Mouse (Mus musculus) midbrain, embryonic 11.5 days (tissue): ENCODE results near the gene Cpa4. TPM values are rescaled to one million over a fixed set of nuclear protein-coding genes. Genes with fewer than 3 reads are reported as not detected.

Source experiments
- ATAC-seq: fragments of 200-750 bp; cut with Nextera tagmentation; 2 replicates; pipeline ENCODE4 v1.8.0; 2017; ENCODE audit warnings: moderate TSS enrichment, moderate library complexity; ENCODE audit not compliant: low FRiP score
- DNase-seq: peaks from one replicate; pipeline ENCODE4 v3.0.0; 2015; ENCODE audit warnings: low spot score; ENCODE audit errors: missing footprints
- H3K27ac ChIP-seq: fragments of 300-500 bp; sonication (generic); 2 replicates; pipeline ENCODE4 v1.5.1; 2014; ENCODE audit warnings: low read depth, low read length
- H3K27me3 ChIP-seq: fragments of 300-500 bp; sonication (generic); 2 replicates; pipeline ENCODE4 v1.6.1; 2014; ENCODE audit warnings: mild to moderate bottlenecking, low read length, moderate library complexity, mixed read lengths; ENCODE audit not compliant: control insufficient read depth, insufficient read depth
- H3K36me3 ChIP-seq: fragments of 300-500 bp; sonication (generic); 2 replicates; pipeline ENCODE4 v1.6.1; 2014; ENCODE audit warnings: mild to moderate bottlenecking, low read length, moderate library complexity, mixed read lengths; ENCODE audit not compliant: control insufficient read depth, insufficient read depth
- H3K4me1 ChIP-seq: fragments of 300-500 bp; sonication (generic); 2 replicates; pipeline ENCODE4 v1.6.1; 2014; ENCODE audit warnings: low read length; ENCODE audit not compliant: control insufficient read depth, insufficient read depth
- H3K4me2 ChIP-seq: fragments of 300-500 bp; sonication (generic); 2 replicates; pipeline ENCODE4 v1.6.1; 2014; ENCODE audit warnings: mild to moderate bottlenecking, moderate library complexity
- H3K4me3 ChIP-seq: fragments of 300-500 bp; sonication (generic); 2 replicates; pipeline ENCODE4 v1.5.1; 2014; ENCODE audit warnings: low read depth, low read length
- H3K9ac ChIP-seq: fragments of 300-500 bp; sonication (generic); 2 replicates; pipeline ENCODE4 v1.6.1; 2014; ENCODE audit warnings: low read length
- H3K9me3 ChIP-seq: fragments of 300-500 bp; sonication (generic); 2 replicates; pipeline ENCODE4 v1.6.1; 2016; ENCODE audit warnings: low read length; ENCODE audit not compliant: control insufficient read depth
- WGBS: fragments of 180-500 bp; shearing (Covaris S2); extraction: QIAGEN DNeasy Blood & Tissue Kit; methylation state at CpG from one replicate; pipeline ENCODE4 v1.1.7; 2014; 5-methylcytosine and 5-hydroxymethylcytosine counted together
- polyA plus RNA-seq: library from polyadenylated mRNA; unstranded; fragments of >200 nt; fragmentation: Nextera tagmentation; extraction: Ambion mirVana; gene quantifications from 2 replicates; pipeline ENCODE4 v1.2.1, GENCODE M21; 2014

The Cpa4 gene
- polyA plus RNA-seq, 1 experiment from 2014 or later: 2.2 TPM

- ATAC-seq (no peak), DNase-seq (peak; percentile 82)
- Histone ChIP-seq H3K36me3 (no peaks in the 10 kb centered on the region), H3K27ac (no peak within 1 kb of the TSS), H3K4me2 (no peak within 1 kb of the TSS), H3K9ac (no peak within 1 kb of the TSS), H3K4me1 (peaks cover 11% of the 10 kb centered on the region), H3K9me3 (no peaks in the 10 kb centered on the region), H3K27me3 (no peaks in the 10 kb centered on the region), H3K4me3 (no peak within 1 kb of the TSS)
- WGBS: 79% methylated on average over 11 of the region's 11 CpGs
Measured at GRCm38 (mm10) chr6:30541009-30541799, 27.0 kb upstream of the Cpa4 start, which contains the start of gene Cpa2. Gene Cpa2, plus strand, starts transcription at chr6:30541582.

- no peaks in the 10 kb centered on the region for H3K36me3 ChIP-seq
- DNase-seq (no peak), ATAC-seq (no peak)
- no peak overlapping the region for H3K27ac ChIP-seq
- H3K9ac ChIP-seq: no peak overlapping the region
- H3K27me3 ChIP-seq: no peaks in the 10 kb centered on the region
- no peaks in the 10 kb centered on the region for H3K9me3 ChIP-seq
- peaks cover 21% of the 10 kb centered on the region for H3K4me1 ChIP-seq
- whole genome bisulfite sequencing: 78% methylated on average over 6 of the region's 6 CpGs
- no peak overlapping the region for H3K4me2 ChIP-seq
- no peak overlapping the region for H3K4me3 ChIP-seq
Measured at GRCm38 (mm10) chr6:30542277-30542676, 25.9 kb upstream of the Cpa4 start.

GRCm38 (mm10) chr6:30543077-30543476, 25.1 kb upstream of the Cpa4 start:
- no peak overlapping the region for H3K9ac ChIP-seq
- no peak for ATAC-seq
- H3K9me3 ChIP-seq: no peaks in the 10 kb centered on the region
- WGBS: 60% methylated on average over 12 of the region's 12 CpGs
- no peaks in the 10 kb centered on the region for H3K36me3 ChIP-seq
- H3K4me2 ChIP-seq: no peak overlapping the region
- peaks cover 28% of the 10 kb centered on the region for H3K4me1 ChIP-seq
- H3K4me3 ChIP-seq: no peak overlapping the region
- DNase-seq: peak; percentile 85
- no peak overlapping the region for H3K27ac ChIP-seq
- no peaks in the 10 kb centered on the region for H3K27me3 ChIP-seq

GRCm38 (mm10) chr6:30543851-30544250, 24.3 kb upstream of the Cpa4 start:
- no peak for ATAC-seq
- no peaks in the 10 kb centered on the region for H3K36me3 ChIP-seq
- H3K27ac ChIP-seq: no peak overlapping the region
- H3K9me3 ChIP-seq: no peaks in the 10 kb centered on the region
- H3K9ac ChIP-seq: no peak overlapping the region
- H3K4me3 ChIP-seq: no peak overlapping the region
- DNase-seq: peak; percentile 91
- peaks cover 36% of the 10 kb centered on the region for H3K4me1 ChIP-seq
- WGBS: 31% methylated on average over 8 of the region's 8 CpGs
- no peak overlapping the region for H3K4me2 ChIP-seq
- H3K27me3 ChIP-seq: no peaks in the 10 kb centered on the region

GRCm38 (mm10) chr6:30545689-30546088, 22.5 kb upstream of the Cpa4 start:
- Histone ChIP-seq H3K27ac (no peak overlapping the region), H3K9ac (no peak overlapping the region), H3K27me3 (no peaks in the 10 kb centered on the region), H3K4me1 (peaks cover 46% of the 10 kb centered on the region), H3K36me3 (no peaks in the 10 kb centered on the region), H3K9me3 (no peaks in the 10 kb centered on the region), H3K4me3 (no peak overlapping the region), H3K4me2 (no peak overlapping the region)
- peak; percentile 72 for DNase-seq
- ATAC-seq: no peak
- 86% methylated on average over 7 of the region's 7 CpGs for WGBS

- ATAC-seq: peak; percentile 51; the same call in 1 of the 2 replicates
- Histone ChIP-seq H3K4me2 (peak overlapping the region; percentile 44), H3K27ac (peak overlapping the region; percentile 93), H3K9me3 (no peaks in the 10 kb centered on the region), H3K27me3 (no peaks in the 10 kb centered on the region), H3K36me3 (no peaks in the 10 kb centered on the region), H3K4me3 (peak overlapping the region; percentile 9; the same call in 1 of the 2 replicates), H3K9ac (peak overlapping the region; percentile 64), H3K4me1 (peaks cover 50% of the 10 kb centered on the region)
- WGBS: 9% methylated on average over 17 of the region's 17 CpGs
- peak; percentile 97 for DNase-seq
Measured at GRCm38 (mm10) chr6:30546571-30547273, 21.4 kb upstream of the Cpa4 start.

GRCm38 (mm10) chr6:30547274-30547645, 20.9 kb upstream of the Cpa4 start:
- Histone ChIP-seq H3K9ac (peak overlapping the region; percentile 64; the same call in 1 of the 2 replicates), H3K4me1 (peaks cover 54% of the 10 kb centered on the region), H3K4me2 (peak overlapping the region; percentile 44), H3K27me3 (no peaks in the 10 kb centered on the region), H3K27ac (peak overlapping the region; percentile 93), H3K9me3 (no peaks in the 10 kb centered on the region), H3K4me3 (peak overlapping the region; percentile 9; the same call in 1 of the 2 replicates), H3K36me3 (no peaks in the 10 kb centered on the region)
- ATAC-seq: no peak
- WGBS: 0% methylated on average over 8 of the region's 17 CpGs
- no peak for DNase-seq

GRCm38 (mm10) chr6:30547656-30548306, 20.4 kb upstream of the Cpa4 start:
- ATAC-seq (no peak), DNase-seq (peak; percentile 94)
- H3K9ac ChIP-seq: peak overlapping the region; percentile 37; the same call in 1 of the 2 replicates
- no peaks in the 10 kb centered on the region for H3K9me3 ChIP-seq
- H3K36me3 ChIP-seq: no peaks in the 10 kb centered on the region
- no peak overlapping the region for H3K4me3 ChIP-seq
- H3K27ac ChIP-seq: peak overlapping the region; percentile 93
- H3K27me3 ChIP-seq: no peaks in the 10 kb centered on the region
- H3K4me1 ChIP-seq: peaks cover 56% of the 10 kb centered on the region
- 12% methylated on average over 9 of the region's 9 CpGs for WGBS
- peak overlapping the region; percentile 44 for H3K4me2 ChIP-seq
